Mouse (Mus musculus) hindbrain, embryonic 14.5 days (tissue): ENCODE measurements around the gene Foxa1. TPM values are rescaled to one million over a fixed set of nuclear protein-coding genes. Genes with fewer than 3 reads are reported as not detected.

Source experiments
- ATAC-seq: fragments of 200-750 bp; cut with Nextera tagmentation; 2 replicates; pipeline ENCODE4 v1.8.0; 2017; ENCODE audit warnings: moderate number of reproducible peaks, mild to moderate bottlenecking, moderate TSS enrichment, moderate library complexity; ENCODE audit not compliant: low FRiP score
- DNase-seq: peaks from one replicate; pipeline ENCODE4 v3.0.0-alpha.2; 2015; ENCODE audit warnings: low spot score
- H3K27ac ChIP-seq: fragments of 300-500 bp; sonication (generic); 2 replicates; pipeline ENCODE4 v1.5.1; 2014; ENCODE audit warnings: mild to moderate bottlenecking, moderate library complexity
- H3K27me3 ChIP-seq: fragments of 300-500 bp; sonication (generic); 2 replicates; pipeline ENCODE4 v1.6.1; 2014; ENCODE audit warnings: mild to moderate bottlenecking, low read length, mixed read lengths; ENCODE audit not compliant: control insufficient read depth, insufficient read depth
- H3K36me3 ChIP-seq: fragments of 300-500 bp; sonication (generic); replicated peaks from 2 replicates; pipeline ENCODE4 v1.6.1; 2014; ENCODE audit not compliant: control insufficient read depth, insufficient read depth
- H3K4me1 ChIP-seq: fragments of 300-500 bp; sonication (generic); replicated peaks from 2 replicates; pipeline ENCODE4 v1.6.1; 2014; ENCODE audit warnings: antibody characterized with exemption, low read length, mixed read lengths; ENCODE audit not compliant: control insufficient read depth, insufficient read depth
- H3K4me2 ChIP-seq: fragments of 300-500 bp; sonication (generic); replicated peaks from 2 replicates; pipeline ENCODE4 v1.6.1; 2014; ENCODE audit warnings: mild to moderate bottlenecking, moderate library complexity
- H3K4me3 ChIP-seq: fragments of 300-500 bp; sonication (generic); replicated peaks from 2 replicates; pipeline ENCODE4 v1.5.1; 2014; ENCODE audit warnings: mild to moderate bottlenecking, low read length
- H3K9ac ChIP-seq: fragments of 300-500 bp; sonication (generic); 2 replicates; pipeline ENCODE4 v1.6.1; 2014
- H3K9me3 ChIP-seq: fragments of 300-500 bp; sonication (generic); 2 replicates; pipeline ENCODE4 v1.6.1; 2016; ENCODE audit warnings: low read length; ENCODE audit not compliant: control insufficient read depth
- WGBS: fragments of 180-500 bp; shearing (Covaris S2); extraction: QIAGEN DNeasy Blood & Tissue Kit; methylation state at CpG from one replicate; pipeline ENCODE4 v1.1.7; 2014; 5-methylcytosine and 5-hydroxymethylcytosine counted together
- polyA plus RNA-seq: library from polyadenylated mRNA; unstranded; fragments of >200 nt; fragmentation: Nextera tagmentation; extraction: Ambion mirVana; gene quantifications from 2 replicates; pipeline ENCODE4 v1.2.1, GENCODE M21; 2014

Gene Foxa1
- 1.1 and 1.2 TPM in 2 replicates for polyA plus RNA-seq

DNA sequence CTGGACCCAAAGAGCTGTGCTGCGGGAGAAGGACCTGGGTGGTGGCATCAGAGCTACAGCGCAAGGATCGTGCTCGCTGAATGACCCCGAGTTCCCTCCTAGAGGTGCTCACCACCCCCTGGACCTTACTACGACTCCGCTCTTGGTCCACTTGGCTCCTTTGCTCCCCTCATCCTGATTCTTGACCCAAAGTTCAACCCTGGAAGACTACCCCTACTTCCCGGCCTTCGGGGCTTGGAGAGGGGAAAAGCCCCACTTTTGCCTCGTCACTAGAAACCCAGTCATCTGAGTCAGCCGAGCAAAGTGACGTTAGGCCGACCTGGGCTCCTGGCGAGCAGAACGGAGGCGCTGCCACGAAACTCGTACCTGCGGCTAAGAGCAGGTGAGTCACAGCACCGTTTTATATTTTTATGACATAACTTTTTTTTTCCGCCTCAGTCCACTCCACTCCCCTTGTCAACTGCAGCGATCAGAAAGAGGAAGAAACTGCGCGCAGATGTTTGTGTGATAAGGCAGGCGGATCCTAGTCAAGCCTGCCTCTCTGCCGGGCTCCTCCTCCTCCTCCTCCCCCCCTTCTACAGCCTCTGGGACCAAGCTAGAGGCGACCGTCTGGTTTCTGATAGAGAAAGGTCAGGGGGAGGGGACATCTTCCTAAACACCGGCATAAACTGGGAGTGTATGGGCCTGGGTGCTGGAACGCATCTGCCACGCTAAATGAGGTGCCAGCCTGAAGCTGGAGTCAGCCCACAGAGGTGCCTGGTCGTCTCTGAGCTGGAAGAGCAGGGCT is at the start of gene Foxa1:
TSS of gene Foxa1 (minus strand) at position 502 of the 787 bp plus-strand sequence.
- Histone ChIP-seq H3K4me1 (no peaks in the 10 kb centered on the region; the same call in 1 of the 2 replicates), H3K36me3 (no peaks in the 10 kb centered on the region), H3K27me3 (peaks cover 96% of the 10 kb centered on the region), H3K4me3 (peak within 1 kb of the TSS; percentile 24), H3K9me3 (no peaks in the 10 kb centered on the region), H3K4me2 (peak within 1 kb of the TSS; percentile 67), H3K9ac (0 out of 2 replicates have a peak within 1 kb of the TSS, but pooled peaks have one; percentile 7), H3K27ac (no peak within 1 kb of the TSS)
- DNase-seq (no peak), ATAC-seq (no peak)
- under 1% methylated on average over 32 of the region's 32 CpGs for WGBS

DNA sequence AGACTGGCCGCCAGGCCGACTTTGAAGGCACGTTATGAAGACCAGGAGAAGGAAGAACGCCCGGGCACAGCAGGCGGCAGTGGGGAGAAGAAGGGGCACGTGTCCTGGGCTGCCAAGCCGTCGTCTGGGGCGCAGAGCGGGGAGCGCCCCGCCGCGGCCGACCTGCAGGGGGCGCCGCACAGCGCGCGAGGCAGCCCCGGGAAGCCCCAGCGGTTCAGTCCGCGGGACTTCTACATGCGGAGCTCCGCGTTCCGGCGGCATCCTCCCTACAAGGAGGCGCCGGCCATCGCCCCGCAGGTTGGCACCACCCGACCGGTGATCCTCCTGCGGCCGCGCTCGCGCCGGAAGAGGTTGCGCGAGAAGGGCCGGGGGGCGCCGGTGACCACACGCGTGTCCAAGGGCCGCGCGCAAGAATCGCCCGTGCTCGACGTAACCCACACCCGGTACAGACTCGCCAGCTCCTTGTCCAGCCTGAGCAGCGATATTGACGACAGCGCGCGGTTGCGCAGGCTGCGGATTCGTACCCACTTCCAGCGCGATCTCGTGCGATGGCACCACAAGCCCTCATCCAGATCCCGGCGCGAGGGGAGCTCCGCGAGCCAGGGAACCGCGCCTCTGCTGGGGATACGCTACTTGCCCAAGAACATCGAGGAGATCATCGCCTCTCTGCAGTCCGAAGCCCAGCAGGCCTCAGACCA is 29.4 kb upstream of the Foxa1 start:
- peak overlapping the region; percentile 62 for H3K9ac ChIP-seq
- no peaks in the 10 kb centered on the region for H3K36me3 ChIP-seq
- peak overlapping the region; percentile 77 for H3K4me2 ChIP-seq
- H3K9me3 ChIP-seq, result no peaks in the 10 kb centered on the region
- 1% methylated on average over 80 of the region's 81 CpGs for WGBS
- peak; percentile 47 for DNase-seq
- H3K27ac ChIP-seq, result no peak overlapping the region
- peak overlapping the region; percentile 49 for H3K4me3 ChIP-seq
- peaks cover 50% of the 10 kb centered on the region for H3K27me3 ChIP-seq
- H3K4me1 ChIP-seq, result peaks cover 3% of the 10 kb centered on the region; the same call in 1 of the 2 replicates
- peak; percentile 87 for ATAC-seq

DNA sequence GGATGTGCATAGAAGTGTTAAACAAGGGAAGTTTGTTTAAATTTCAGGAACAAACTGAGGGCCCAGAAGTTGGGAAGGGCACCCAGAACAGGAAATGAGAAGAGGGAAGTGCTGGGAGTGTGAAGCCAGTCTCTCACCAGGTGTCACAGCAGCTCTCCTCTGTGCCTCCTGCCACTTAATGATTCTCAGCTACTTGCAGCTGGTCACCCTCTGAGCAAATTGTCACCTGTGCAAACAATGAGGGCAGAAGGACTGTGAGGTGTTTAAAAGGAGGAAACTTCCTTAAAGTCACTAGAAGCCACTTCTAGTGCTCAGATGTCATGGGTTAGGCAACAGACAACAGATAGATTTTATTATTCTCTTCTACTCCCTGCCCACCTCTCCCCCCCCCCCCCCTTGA is 25.7 kb upstream of the Foxa1 start:
- no peak overlapping the region for H3K4me2 ChIP-seq
- H3K4me3 ChIP-seq, result no peak overlapping the region
- peaks cover 3% of the 10 kb centered on the region; the same call in 1 of the 2 replicates for H3K4me1 ChIP-seq
- DNase-seq, result no peak
- ATAC-seq, result no peak
- no peak overlapping the region for H3K27ac ChIP-seq
- H3K27me3 ChIP-seq, result peaks cover 50% of the 10 kb centered on the region
- no peaks in the 10 kb centered on the region for H3K36me3 ChIP-seq
- H3K9me3 ChIP-seq, result no peaks in the 10 kb centered on the region
- H3K9ac ChIP-seq, result no peak overlapping the region

DNA sequence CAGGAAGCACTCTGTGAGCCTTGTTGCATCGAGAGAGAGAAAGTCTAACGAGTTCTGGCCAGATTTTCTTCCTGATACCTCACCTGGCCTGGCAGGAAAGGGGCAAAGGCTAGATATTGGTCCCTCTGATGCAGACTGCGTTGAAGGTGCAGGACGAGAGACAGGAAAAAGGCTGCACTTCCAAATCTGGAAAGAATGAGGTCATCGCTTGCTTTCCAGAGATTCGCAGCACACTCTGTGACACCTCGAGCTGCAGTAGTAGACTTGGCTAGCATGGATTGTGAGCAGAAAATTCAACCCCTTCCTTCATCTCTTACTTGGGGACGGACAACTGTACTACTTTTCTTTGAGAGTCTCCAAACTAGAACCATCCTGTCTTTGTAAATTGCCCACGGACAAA is 25.1 kb upstream of the Foxa1 start:
- Histone ChIP-seq H3K4me3 (no peak overlapping the region), H3K9me3 (no peaks in the 10 kb centered on the region), H3K27me3 (peaks cover 49% of the 10 kb centered on the region), H3K4me1 (peaks cover 3% of the 10 kb centered on the region; the same call in 1 of the 2 replicates), H3K36me3 (no peaks in the 10 kb centered on the region), H3K4me2 (no peak overlapping the region), H3K27ac (no peak overlapping the region), H3K9ac (no peak overlapping the region)
- WGBS, result 45% methylated on average over 9 of the region's 9 CpGs
- ATAC-seq, result no peak
- no peak for DNase-seq

DNA sequence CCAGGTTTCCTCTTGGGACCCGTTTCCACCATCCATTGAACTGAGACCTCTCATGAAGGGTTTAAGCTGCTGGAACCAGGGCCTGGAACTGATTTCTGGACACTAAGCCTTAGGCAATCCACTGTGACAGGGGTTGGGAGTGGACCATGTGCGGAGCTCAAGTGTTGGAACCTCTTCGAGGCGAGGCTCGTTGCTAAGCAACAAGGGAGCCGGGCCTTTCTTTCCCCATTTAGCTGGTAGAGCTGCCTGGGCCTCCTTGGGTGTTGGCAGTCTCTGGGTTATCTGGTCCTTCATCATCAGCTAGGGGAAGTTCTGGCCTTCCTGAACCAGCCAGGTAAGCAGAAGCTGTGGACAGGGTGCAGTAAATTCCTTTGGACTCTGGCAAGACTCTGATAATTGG is 17.2 kb upstream of the Foxa1 start, which contains the start of gene Ttc6:
TSS of gene Ttc6 (plus strand) at position 205 of the 400 bp plus-strand sequence.
- DNase-seq (no peak), ATAC-seq (no peak)
- H3K27me3 ChIP-seq, result no peaks in the 10 kb centered on the region; the same call in 1 of the 2 replicates
- H3K4me3 ChIP-seq, result no peak within 1 kb of the TSS
- no peak within 1 kb of the TSS for H3K4me2 ChIP-seq
- no peaks in the 10 kb centered on the region for H3K9me3 ChIP-seq
- H3K9ac ChIP-seq, result no peak within 1 kb of the TSS
- 76% methylated on average over 6 of the region's 6 CpGs for WGBS
- H3K27ac ChIP-seq, result no peak within 1 kb of the TSS
- no peaks in the 10 kb centered on the region for H3K36me3 ChIP-seq
- H3K4me1 ChIP-seq, result no peaks in the 10 kb centered on the region

DNA sequence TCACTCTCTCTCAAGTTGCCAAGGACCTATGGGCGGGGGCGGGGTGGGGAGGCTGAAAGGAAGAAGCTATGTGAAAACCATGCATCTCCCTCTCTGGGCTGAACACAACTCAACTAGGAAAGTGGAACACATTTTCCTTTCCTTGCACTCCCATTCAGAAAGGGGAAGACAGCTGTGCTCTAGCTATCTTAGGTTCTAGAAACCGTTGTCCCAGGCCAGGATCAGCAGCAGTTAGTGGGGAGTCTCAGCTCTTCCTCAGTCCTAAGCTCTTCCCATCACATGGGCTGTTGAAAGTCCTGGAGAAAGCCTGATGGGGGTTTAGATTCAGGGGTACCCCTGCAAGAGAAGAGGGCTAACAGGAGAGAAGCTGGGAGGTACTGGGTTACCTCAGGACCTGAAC is 7.4 kb upstream of the Foxa1 start:
- H3K9ac ChIP-seq, result no peak overlapping the region
- H3K27me3 ChIP-seq, result peaks cover 74% of the 10 kb centered on the region
- H3K4me1 ChIP-seq, result no peaks in the 10 kb centered on the region
- H3K27ac ChIP-seq, result no peak overlapping the region
- 35% methylated on average over 3 of the region's 3 CpGs for WGBS
- no peak overlapping the region for H3K4me3 ChIP-seq
- no peaks in the 10 kb centered on the region for H3K9me3 ChIP-seq
- H3K36me3 ChIP-seq, result no peaks in the 10 kb centered on the region
- ATAC-seq (no peak), DNase-seq (no peak)
- no peak overlapping the region for H3K4me2 ChIP-seq

DNA sequence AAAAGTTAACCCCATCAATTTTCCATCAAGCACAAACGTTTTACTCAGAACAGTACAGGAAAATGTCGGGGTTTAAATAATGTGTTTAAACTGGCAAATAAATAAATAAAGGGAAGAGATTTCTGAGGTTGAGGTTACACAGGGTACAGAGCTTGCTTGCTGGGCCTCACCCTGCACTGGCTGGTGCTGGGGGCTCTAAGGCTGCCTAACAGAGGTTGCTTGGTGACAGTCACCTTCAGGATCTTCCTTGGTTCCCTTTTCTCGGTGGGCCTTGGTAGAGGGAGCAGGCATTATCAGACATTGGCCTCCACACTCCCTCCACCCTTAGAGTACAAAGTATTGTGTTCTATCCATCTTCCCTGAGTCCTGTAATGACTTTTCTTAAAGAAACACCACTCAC is 5.6 kb upstream of the Foxa1 start:
- Histone ChIP-seq H3K36me3 (no peaks in the 10 kb centered on the region), H3K27ac (no peak overlapping the region), H3K4me1 (no peaks in the 10 kb centered on the region), H3K4me3 (no peak overlapping the region), H3K9me3 (no peaks in the 10 kb centered on the region), H3K9ac (no peak overlapping the region), H3K27me3 (peaks cover 92% of the 10 kb centered on the region), H3K4me2 (no peak overlapping the region)
- ATAC-seq (no peak), DNase-seq (no peak)
- WGBS, result 10% methylated on average over 3 of the region's 3 CpGs

DNA sequence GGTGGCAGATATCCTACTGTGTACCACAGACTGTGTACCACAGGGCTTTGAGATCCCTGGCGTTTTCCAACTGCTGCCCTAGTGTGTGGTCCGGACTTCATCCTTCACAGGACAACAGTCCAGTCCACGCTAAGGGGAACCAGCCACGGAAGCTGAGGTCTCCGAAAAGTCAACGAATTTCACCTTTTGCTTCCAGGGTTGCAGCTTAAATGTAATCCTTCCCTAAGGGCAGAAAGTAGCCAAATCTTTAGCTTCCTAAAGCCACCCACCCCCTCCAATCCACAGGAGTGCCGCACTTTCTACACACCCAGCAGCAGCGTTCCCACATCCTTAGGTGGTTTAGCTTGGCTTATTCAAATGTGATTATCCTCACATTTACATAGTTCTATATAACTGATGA is 4.2 kb upstream of the Foxa1 start:
- Histone ChIP-seq H3K27me3 (peaks cover 99% of the 10 kb centered on the region), H3K4me1 (no peaks in the 10 kb centered on the region; the same call in 1 of the 2 replicates), H3K4me3 (no peak overlapping the region), H3K27ac (no peak overlapping the region), H3K9ac (no peak overlapping the region), H3K4me2 (no peak overlapping the region), H3K36me3 (no peaks in the 10 kb centered on the region), H3K9me3 (no peaks in the 10 kb centered on the region)
- no peak for ATAC-seq
- WGBS, result 2% methylated on average over 8 of the region's 8 CpGs
- no peak for DNase-seq

DNA sequence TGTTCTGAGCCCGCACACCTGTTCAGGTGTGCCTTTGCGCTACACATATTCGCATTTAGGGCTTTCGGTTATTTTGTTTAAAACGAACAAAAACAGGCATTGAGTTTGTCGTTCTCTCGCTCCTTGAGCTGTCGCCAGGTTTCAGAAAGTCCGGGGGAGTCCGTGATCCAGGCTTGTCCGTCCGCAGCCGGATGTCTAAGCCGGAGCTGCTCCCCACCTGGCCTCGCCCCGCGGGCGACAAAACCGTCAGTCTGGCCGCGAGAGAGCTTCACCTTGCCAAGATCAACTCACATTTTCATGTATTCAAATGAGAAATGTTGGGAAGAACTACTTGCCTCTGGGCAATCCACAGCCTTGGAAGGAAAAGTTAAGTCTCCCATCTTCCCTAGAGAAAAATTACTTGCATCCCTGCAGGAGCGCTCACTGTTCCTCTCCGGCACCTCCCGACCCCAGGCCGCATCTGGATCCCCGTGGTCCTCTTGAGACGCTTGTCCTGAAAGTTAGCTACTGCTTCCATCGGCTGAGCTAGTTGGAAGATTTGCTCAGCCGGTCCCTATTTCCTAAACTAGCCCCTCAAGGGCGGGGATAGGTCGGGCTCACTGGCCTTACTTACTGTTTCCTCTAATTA is 3.6 kb upstream of the Foxa1 start:
- Histone ChIP-seq H3K4me2 (no peak overlapping the region), H3K4me1 (no peaks in the 10 kb centered on the region; the same call in 1 of the 2 replicates), H3K36me3 (no peaks in the 10 kb centered on the region), H3K9me3 (no peaks in the 10 kb centered on the region), H3K27me3 (peaks cover 96% of the 10 kb centered on the region), H3K9ac (no peak overlapping the region), H3K4me3 (no peak overlapping the region), H3K27ac (no peak overlapping the region)
- DNase-seq (no peak), ATAC-seq (no peak)
- WGBS, result 1% methylated on average over 31 of the region's 31 CpGs
